Comparison of ENCODE assay signal across 27 mouse cellular contexts in genomic region chr13:42948717-42949265, GRCm38 (mm10).
DNase-seq lines count a peak whose midpoint lies in the region; ATAC-seq lines count a peak whose summit lies in the region.
"Had no signal": no experiment of that assay in that cellular context is flagged by ENCODE, and none has a peak within 500 bp of the region (broad histone marks: within the 10 kb centered on the region; RNA-seq: fewer than 3 reads in every experiment).

No protein-coding gene starts in this region.

- peaks cover 16% of the 10 kb centered on the region; the same call in 1 of the 2 replicates for H3K4me1 ChIP-seq in embryonic facial prominence, embryonic 13.5 days
- H3K4me1 ChIP-seq in embryonic facial prominence, embryonic 10.5 days: peaks cover 3% of the 10 kb centered on the region; the same call in 1 of the 2 replicates
- H3K4me1 ChIP-seq in kidney, embryonic 15.5 days: peaks cover 35% of the 10 kb centered on the region
- 0 out of 2 replicates have a peak, but pooled peaks cover 3% of the 10 kb centered on the region for H3K4me1 ChIP-seq in embryonic facial prominence, embryonic 15.5 days
- H3K4me1 ChIP-seq: heart, embryonic 15.5 days had no signal

- H3K27ac ChIP-seq in embryonic facial prominence, embryonic 13.5 days: no peak overlapping the region
- no peak overlapping the region for H3K27ac ChIP-seq in embryonic facial prominence, embryonic 10.5 days (replicated peaks)
- peak overlapping the region; percentile 65; the same call in 1 of the 2 replicates for H3K27ac ChIP-seq in kidney, embryonic 15.5 days
- H3K27ac ChIP-seq in embryonic facial prominence, embryonic 15.5 days (replicated peaks): no peak overlapping the region
- H3K27ac ChIP-seq: forebrain, embryonic 10.5 days; forebrain, embryonic 13.5 days; heart, embryonic 15.5 days; hindbrain, embryonic 10.5 days; hindbrain, embryonic 14.5 days had no signal

- no peak overlapping the region for H3K4me3 ChIP-seq in embryonic facial prominence, embryonic 13.5 days
- H3K4me3 ChIP-seq in embryonic facial prominence, embryonic 10.5 days: no peak overlapping the region
- no peak overlapping the region for H3K4me3 ChIP-seq in kidney, embryonic 15.5 days (replicated peaks)
- H3K4me3 ChIP-seq in embryonic facial prominence, embryonic 15.5 days (replicated peaks): no peak overlapping the region
- H3K4me3 ChIP-seq: forebrain, embryonic 10.5 days; forebrain, embryonic 13.5 days; heart, embryonic 15.5 days; hindbrain, embryonic 10.5 days had no signal

- WGBS in embryonic facial prominence, embryonic 13.5 days: 63% methylated on average over 10 of the region's 10 CpGs
- 72% methylated on average over 10 of the region's 10 CpGs for WGBS in embryonic facial prominence, embryonic 10.5 days
- WGBS in kidney, embryonic 15.5 days: 66% methylated on average over 10 of the region's 10 CpGs
- WGBS in embryonic facial prominence, embryonic 15.5 days: 66% methylated on average over 10 of the region's 10 CpGs

- no peak for DNase-seq in embryonic facial prominence, embryonic 10.5 days (ENCODE audit: low spot score)
- no peak for DNase-seq in kidney, postnatal 4 days
- peak; percentile 9 for DNase-seq in retina, postnatal 1 day
- no peak for DNase-seq in retina, embryonic 14.5 days (ENCODE audit: low spot score)
- DNase-seq in adrenal gland, postnatal 10 days: no peak
- DNase-seq: adrenal gland, adult 2 months; adrenal gland, postnatal 25 days; cerebellum, adult 11-12 months; cerebellum, adult 8-10 months; cerebellum, postnatal 10 days; cerebellum, postnatal 36 days; embryo, embryonic 11 days; gastrocnemius, postnatal 10 days; gastrocnemius, postnatal 36 days; heart, postnatal 10 days; heart, postnatal 36 days had no signal

- H3K4me2 ChIP-seq in embryonic facial prominence, embryonic 13.5 days: no peak overlapping the region
- no peak overlapping the region for H3K4me2 ChIP-seq in kidney, embryonic 15.5 days
- H3K4me2 ChIP-seq in embryonic facial prominence, embryonic 15.5 days (replicated peaks): no peak overlapping the region
- H3K4me2 ChIP-seq: forebrain, embryonic 13.5 days; heart, embryonic 11.5 days; heart, embryonic 15.5 days; hindbrain, embryonic 14.5 days had no signal

- H3K36me3 ChIP-seq in embryonic facial prominence, embryonic 13.5 days: no peaks in the 10 kb centered on the region
- H3K36me3 ChIP-seq in embryonic facial prominence, embryonic 10.5 days (replicated peaks): no peaks in the 10 kb centered on the region
- no peaks in the 10 kb centered on the region for H3K36me3 ChIP-seq in kidney, embryonic 15.5 days
- H3K36me3 ChIP-seq in embryonic facial prominence, embryonic 15.5 days: no peaks in the 10 kb centered on the region
- H3K36me3 ChIP-seq: forebrain, embryonic 10.5 days; heart, embryonic 15.5 days; hindbrain, embryonic 10.5 days had no signal

- no peaks in the 10 kb centered on the region for H3K9me3 ChIP-seq in embryonic facial prominence, embryonic 13.5 days
- no peaks in the 10 kb centered on the region for H3K9me3 ChIP-seq in embryonic facial prominence, embryonic 10.5 days
- H3K9me3 ChIP-seq in kidney, embryonic 15.5 days (replicated peaks): no peaks in the 10 kb centered on the region
- H3K9me3 ChIP-seq in embryonic facial prominence, embryonic 15.5 days (replicated peaks): no peaks in the 10 kb centered on the region
- H3K9me3 ChIP-seq: forebrain, embryonic 10.5 days; forebrain, embryonic 13.5 days; heart, embryonic 15.5 days; hindbrain, embryonic 10.5 days had no signal

- no peak overlapping the region for H3K9ac ChIP-seq in embryonic facial prominence, embryonic 13.5 days
- no peak overlapping the region for H3K9ac ChIP-seq in kidney, embryonic 15.5 days
- no peak overlapping the region for H3K9ac ChIP-seq in embryonic facial prominence, embryonic 15.5 days
- H3K9ac ChIP-seq: forebrain, embryonic 13.5 days; heart, embryonic 15.5 days; hindbrain, embryonic 14.5 days had no signal

- no peaks in the 10 kb centered on the region for H3K27me3 ChIP-seq in embryonic facial prominence, embryonic 13.5 days
- no peaks in the 10 kb centered on the region for H3K27me3 ChIP-seq in embryonic facial prominence, embryonic 10.5 days (replicated peaks; ENCODE audit: low read depth, poor library complexity, severe bottlenecking)
- H3K27me3 ChIP-seq in kidney, embryonic 15.5 days: no peaks in the 10 kb centered on the region
- no peaks in the 10 kb centered on the region for H3K27me3 ChIP-seq in embryonic facial prominence, embryonic 15.5 days
- H3K27me3 ChIP-seq: forebrain, embryonic 13.5 days; heart, embryonic 15.5 days had no signal

- 0 out of 2 replicates have a peak, but pooled peaks have one; percentile 32 for ATAC-seq in embryonic facial prominence, embryonic 13.5 days (ENCODE audit: insufficient number of reproducible peaks, insufficient read depth, low FRiP score, low TSS enrichment, low read depth)
- no peak for ATAC-seq in kidney, embryonic 15.5 days (replicated peaks; ENCODE audit: low FRiP score)
- ATAC-seq in embryonic facial prominence, embryonic 15.5 days (ENCODE audit: insufficient number of reproducible peaks, low FRiP score, low TSS enrichment, low read depth): peak; percentile 54; the same call in 1 of the 2 replicates
- ATAC-seq: forebrain, embryonic 13.5 days; forebrain, embryonic 16.5 days; Patski had no signal
